Mouse (Mus musculus) bone marrow macrophage, adult 2 months (primary cell): ENCODE data around the gene Angel1.

Source experiments
- CTCF ChIP-seq: IDR thresholded peaks from 2 replicates; pipeline ENCODE4 v1.5.1; 2012; ENCODE audit warnings: low read depth, mild to moderate bottlenecking, low read length, moderate library complexity
- POLR2A ChIP-seq: IDR thresholded peaks from 2 replicates; pipeline ENCODE4 v1.6.1; 2012; ENCODE audit warnings: mild to moderate bottlenecking, low read depth, low read length, borderline replicate concordance

DNA sequence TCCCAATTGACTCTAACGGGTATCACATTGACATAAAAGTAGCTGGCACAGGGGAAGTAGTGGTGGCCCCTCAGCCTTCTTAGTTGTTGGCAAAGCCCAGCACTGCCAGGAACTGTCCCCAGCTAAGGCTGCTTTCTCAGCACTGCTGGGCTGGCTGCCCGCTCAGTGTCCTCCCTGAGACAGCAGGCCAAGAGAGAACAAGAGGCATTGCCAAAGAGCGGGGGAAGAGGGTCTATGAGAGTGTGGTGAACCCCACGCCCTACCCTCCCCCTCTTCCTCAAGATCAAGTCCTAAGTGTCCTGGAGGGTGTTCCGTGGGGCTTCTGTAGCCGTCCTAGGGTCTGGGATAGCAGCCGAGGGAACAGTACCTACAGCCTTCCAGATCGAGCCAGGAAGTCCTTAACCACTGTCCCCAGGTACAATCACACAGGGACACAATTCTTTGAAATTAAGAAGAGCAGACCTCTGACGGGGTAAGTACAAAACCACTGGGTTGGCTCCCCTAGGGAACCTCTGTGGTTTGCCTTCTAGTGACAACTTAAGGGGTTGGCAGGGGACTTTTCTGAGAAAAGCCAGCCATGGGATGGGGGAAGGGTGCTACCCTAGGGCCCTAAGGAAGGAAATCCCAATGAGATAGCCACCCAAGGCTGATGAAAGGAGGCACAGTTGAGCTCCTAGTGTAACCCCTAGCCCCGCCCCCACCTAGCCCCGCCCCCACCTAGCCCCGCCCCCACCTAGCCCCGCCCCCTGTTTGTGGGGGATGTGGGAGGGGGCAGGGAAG, 39.5 kb downstream of the Angel1 start:
- TF ChIP-seq POLR2A (no peak), CTCF (no peak)
